Mouse (Mus musculus) cerebellum, postnatal 25 days (tissue): ENCODE measurements around the gene Usp50.

Source experiments
- DNase-seq, 2 experiments: peaks; one replicate each; pipeline ENCODE4 v3.0.0; 2021; ENCODE audit warnings: mixed read lengths in 2 of 2

Gene Usp50

GRCm38 (mm10) chr2:126740314-126740713, 43.0 kb downstream of the Usp50 start:
- DNase-seq: no peak

- no peak for DNase-seq
Observed at GRCm38 (mm10) chr2:126735339-126736073, 47.8 kb downstream of the Usp50 start.

GRCm38 (mm10) chr2:126730502-126730901, 52.8 kb downstream of the Usp50 start:
- DNase-seq: no peak

- DNase-seq: no peak
Observed at GRCm38 (mm10) chr2:126729207-126729606, 54.1 kb downstream of the Usp50 start.

GRCm38 (mm10) chr2:126712950-126713349, 70.3 kb downstream of the Usp50 start:
- no peak for DNase-seq

- DNase-seq: no peak
Observed at GRCm38 (mm10) chr2:126712526-126712925, 70.7 kb downstream of the Usp50 start.

GRCm38 (mm10) chr2:126708361-126708760, 74.9 kb downstream of the Usp50 start:
- DNase-seq: no peak

GRCm38 (mm10) chr2:126707438-126707779, 75.9 kb downstream of the Usp50 start:
- no peak for DNase-seq

- DNase-seq: peak; percentile 97 to 98
Observed at GRCm38 (mm10) chr2:126706759-126707437, 76.4 kb downstream of the Usp50 start, which contains the start of gene Usp8. Usp8 (plus strand) TSS chr2:126707328.

- DNase-seq: no peak
Observed at GRCm38 (mm10) chr2:126695285-126695684, 88.0 kb downstream of the Usp50 start.

GRCm38 (mm10) chr2:126691290-126691689, 92.0 kb downstream of the Usp50 start:
- DNase-seq: no peak

- no peak for DNase-seq
Observed at GRCm38 (mm10) chr2:126682937-126683336, 100.3 kb downstream of the Usp50 start.

GRCm38 (mm10) chr2:126682333-126682732, 100.9 kb downstream of the Usp50 start:
- DNase-seq: no peak

- no peak for DNase-seq
Observed at GRCm38 (mm10) chr2:126677366-126677765, 105.9 kb downstream of the Usp50 start.

GRCm38 (mm10) chr2:126676122-126676515, 107.2 kb downstream of the Usp50 start, which contains the start of gene Gabpb1:
Gabpb1 (minus strand) TSS chr2:126676337.
- no peak for DNase-seq

GRCm38 (mm10) chr2:126675169-126676121, 107.8 kb downstream of the Usp50 start:
- DNase-seq: peak; percentile 92 to 96

GRCm38 (mm10) chr2:126674441-126675168, 108.7 kb downstream of the Usp50 start:
- DNase-seq: peak; percentile 60 to 69

GRCm38 (mm10) chr2:126673317-126674242, 109.7 kb downstream of the Usp50 start:
- DNase-seq: no peak

- DNase-seq: no peak
Observed at GRCm38 (mm10) chr2:126668621-126669252, 114.5 kb downstream of the Usp50 start.

GRCm38 (mm10) chr2:126665984-126666383, 117.3 kb downstream of the Usp50 start:
- DNase-seq: no peak

GRCm38 (mm10) chr2:126663481-126663880, 119.8 kb downstream of the Usp50 start:
- DNase-seq: peak in 1 of 2 experiments; percentile 46
